Mouse (Mus musculus) bone marrow, adult 2 months (tissue): ENCODE measurements around the gene Fpgs.

Experiments
- CTCF ChIP-seq: fragments of 200-500 bp; IDR thresholded peaks from 2 replicates; pipeline ENCODE4 v1.5.1; 2011; ENCODE audit warnings: low read length, control low read depth; ENCODE audit not compliant: control insufficient read depth, insufficient read depth
- POLR2A ChIP-seq: fragments of 200-500 bp; IDR thresholded peaks from 2 replicates; pipeline ENCODE4 v1.6.1; 2011; ENCODE audit warnings: low read depth, mild to moderate bottlenecking, control low read depth, low read length, borderline replicate concordance; ENCODE audit not compliant: control insufficient read depth

- no peak for TF ChIP-seq POLR2A
- TF ChIP-seq CTCF: no peak
Observed at GRCm38 (mm10) chr2:32681754-32682153, 22.2 kb downstream of the Fpgs start.
